Mouse (Mus musculus): Measurements from ENCODE around the gene Fbxw2.
A peak's percentile ranks its signal among the peaks of the same experiment; 100 is the strongest.
"Not testable (repeated sequence)": the region's sequence is repeated elsewhere in the genome, so short reads cannot be mapped to it uniquely, and the experiment has no call there.

The Fbxw2 gene

GRCm38 (mm10) chr2:34812706-34813105 lies 13.4 kb downstream of the Fbxw2 start:
- no peak for DNase-seq (ENCODE audit: inconsistent ontology term)

DNA sequence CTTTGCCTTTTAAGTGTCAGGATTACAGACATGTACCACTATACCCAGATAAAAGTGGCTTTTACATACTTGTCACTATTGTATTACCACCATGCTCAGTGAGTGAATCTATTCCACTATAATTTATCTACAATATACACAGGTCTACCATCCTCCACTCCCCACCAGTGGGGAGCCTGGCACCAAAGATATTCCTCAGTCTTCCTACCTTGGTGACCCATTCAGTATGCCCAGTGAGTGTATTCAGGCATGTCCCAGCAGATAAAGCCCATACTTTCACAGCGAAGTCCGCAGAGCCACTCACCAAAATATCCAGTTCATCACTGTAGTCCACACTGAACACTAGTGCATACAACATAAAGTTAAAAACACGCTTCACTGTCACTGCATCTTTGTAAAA lies 15.3 kb downstream of the Fbxw2 start:
- DNase-seq (ENCODE audit: inconsistent ontology term): no peak

GRCm38 (mm10) chr2:34809568-34809967 lies 16.5 kb downstream of the Fbxw2 start:
- DNase-seq (ENCODE audit: inconsistent ontology term): no peak

DNA sequence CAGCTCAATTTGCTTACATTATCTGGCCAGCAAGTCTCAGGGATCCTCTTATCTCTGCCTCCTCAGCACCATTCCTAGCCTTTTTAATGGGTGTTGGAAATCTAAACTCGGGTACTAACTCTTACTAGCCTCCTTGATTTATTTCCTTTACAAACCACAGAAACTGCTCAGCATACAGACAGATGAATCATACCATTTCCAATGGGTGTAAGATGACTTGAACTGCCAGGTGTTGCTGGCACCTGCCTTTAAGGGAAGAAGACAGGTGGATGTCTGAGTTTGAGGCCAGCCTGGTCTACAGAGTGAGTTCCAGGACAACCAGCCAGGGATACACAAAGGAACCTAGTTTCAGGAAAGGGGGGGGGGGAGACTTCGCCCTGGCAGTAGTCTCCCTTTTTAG lies 18.1 kb downstream of the Fbxw2 start:
- DNase-seq (ENCODE audit: inconsistent ontology term): no peak

- no peak for DNase-seq (ENCODE audit: inconsistent ontology term)
Measured at GRCm38 (mm10) chr2:34805364-34805950, 20.7 kb downstream of the Fbxw2 start.

DNA sequence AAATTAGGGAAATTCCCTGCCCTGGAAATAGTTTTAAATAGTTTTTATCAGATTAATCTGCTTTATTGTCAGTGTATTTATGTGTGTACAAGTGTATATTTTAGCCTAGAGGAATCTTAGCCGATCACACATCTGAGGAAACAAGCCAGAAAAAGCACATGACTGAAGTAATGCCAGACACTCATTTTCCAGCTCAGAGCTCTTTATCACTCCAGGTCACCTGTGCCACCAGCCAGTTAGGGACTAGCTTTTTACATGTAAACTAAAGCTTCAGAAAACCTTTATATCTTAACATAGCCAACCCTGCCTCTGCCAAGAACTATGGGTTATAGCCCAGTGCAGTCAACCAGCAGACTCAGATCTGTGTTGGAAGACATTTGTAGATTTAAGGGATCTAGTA lies 21.3 kb downstream of the Fbxw2 start:
- no peak for DNase-seq (ENCODE audit: inconsistent ontology term)

- no peak for DNase-seq (ENCODE audit: inconsistent ontology term)
Measured at GRCm38 (mm10) chr2:34804172-34804571, 21.9 kb downstream of the Fbxw2 start.

DNA sequence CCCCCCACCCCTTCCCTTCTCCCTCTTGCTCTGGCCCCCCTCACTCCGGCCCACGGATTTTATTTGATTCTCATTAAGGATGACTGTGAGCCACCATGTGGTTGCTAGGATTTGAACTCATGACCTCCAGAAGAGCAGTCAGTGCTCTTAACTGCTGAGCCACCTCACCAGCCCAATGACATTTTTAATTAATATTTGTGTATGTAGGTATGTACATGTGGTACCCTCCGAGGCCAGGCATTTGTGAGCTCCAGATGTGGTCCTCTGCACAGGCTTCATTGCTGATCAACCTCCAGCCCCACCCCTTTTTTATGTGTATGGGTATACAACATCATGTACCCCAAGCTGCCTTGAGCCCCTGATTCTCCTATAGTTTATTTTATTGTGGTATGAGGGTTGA lies 22.4 kb downstream of the Fbxw2 start:
- no peak for DNase-seq (ENCODE audit: inconsistent ontology term)

DNA sequence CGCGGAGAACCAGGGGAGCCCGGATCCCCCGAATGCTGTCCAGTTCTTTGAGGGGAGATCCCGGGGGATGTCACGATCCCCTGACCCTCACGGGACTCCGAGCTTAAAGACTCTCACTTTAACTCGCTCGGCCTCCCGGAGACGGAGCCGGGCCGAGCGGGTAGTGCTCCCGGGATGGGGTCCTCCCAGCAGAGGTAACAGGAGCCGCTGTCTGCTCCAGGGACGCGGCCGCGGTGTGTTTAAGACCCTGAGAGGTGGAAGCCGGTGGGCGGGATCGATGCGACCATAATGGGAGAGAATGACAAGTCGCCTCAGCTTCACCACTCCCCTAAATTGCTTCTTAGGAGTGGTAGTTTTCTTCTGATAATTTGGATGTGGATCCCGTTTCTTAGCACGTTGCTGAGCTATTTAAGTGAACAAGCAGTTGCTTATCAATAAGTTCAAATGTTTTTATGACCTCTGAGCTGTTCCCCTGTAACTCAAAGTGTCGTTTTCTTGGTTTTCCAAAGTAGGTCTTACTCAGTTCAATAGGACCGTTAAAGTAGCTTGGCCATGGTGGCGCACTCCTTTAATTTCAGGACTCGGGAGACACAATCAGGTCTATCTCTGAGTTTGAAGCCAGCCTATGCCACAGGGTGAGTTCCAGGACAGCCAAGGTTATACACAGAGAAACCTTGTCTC lies 23.4 kb downstream of the Fbxw2 start:
- DNase-seq (ENCODE audit: inconsistent ontology term): peak; percentile 43

DNA sequence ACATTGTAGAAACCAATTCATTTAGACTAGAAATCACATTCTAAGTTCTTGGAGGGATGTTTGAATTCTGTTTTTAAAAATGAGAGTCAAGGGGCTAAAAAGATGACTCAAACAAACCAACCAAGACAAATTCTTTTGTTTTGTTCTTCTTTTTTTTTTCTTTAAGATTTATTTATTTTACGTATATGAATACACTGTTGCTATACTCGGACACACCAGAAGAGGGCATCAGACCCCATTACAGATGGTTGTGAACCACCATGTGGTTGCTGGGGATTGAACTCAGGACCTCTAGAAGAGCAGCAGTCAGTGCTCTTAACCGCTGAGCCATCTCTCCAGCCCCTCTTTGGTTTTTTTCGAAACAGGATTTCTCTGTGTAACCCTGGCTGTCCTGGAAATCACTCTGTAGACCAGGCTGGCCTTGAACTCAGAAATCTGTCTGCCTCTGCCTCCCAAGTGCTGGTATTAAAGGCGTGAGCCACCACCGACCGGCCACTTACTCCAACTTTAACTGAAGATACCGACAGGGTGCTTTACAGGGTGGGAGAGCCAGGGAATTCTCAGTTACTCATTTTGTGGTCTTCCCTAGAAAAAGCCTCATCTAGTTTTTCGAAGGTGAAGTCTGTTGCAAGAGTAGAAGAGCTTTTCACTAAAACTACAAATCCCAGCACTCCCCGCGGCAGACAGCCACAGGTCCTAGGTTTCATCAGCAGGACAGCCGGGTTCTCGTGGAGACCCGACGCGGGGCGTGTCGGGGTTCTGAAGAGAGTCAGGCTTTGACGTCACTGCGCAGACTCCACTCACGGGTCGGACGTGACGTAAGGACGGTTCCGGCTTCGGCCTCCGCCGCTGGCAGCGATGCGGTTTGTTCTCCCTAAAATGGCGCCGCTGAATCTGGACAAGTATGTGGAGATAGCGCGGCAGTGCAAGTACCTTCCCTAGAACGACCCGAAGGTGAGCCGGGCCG lies 24.3 kb downstream of the Fbxw2 start:
- peak; percentile 98 for DNase-seq (ENCODE audit: inconsistent ontology term)

DNA sequence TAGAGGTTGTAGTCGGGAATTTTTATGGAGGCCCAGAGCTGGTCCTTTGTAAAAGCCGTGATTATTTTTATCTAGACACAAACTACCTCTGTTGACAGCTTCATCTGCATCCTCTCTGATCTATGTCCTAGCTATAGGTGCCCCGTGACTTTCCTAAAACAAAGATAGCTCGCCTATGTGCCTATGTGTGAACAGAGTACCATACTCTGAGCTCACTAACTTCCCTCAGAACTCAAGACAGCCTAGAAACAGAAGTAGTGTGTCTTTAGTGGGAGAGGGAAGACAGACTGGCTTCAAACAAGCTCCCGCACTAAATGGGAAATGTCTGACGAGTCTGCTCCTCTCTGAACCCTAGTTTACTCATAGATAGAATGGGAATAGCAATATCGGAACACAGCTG lies 25.7 kb downstream of the Fbxw2 start:
- DNase-seq (ENCODE audit: inconsistent ontology term): no peak

GRCm38 (mm10) chr2:34799357-34800256 lies 26.5 kb downstream of the Fbxw2 start, which contains the start of gene Rabepk:
TSS of gene Rabepk (minus strand) at chr2:34799912.
- peak; percentile 89 for DNase-seq (ENCODE audit: inconsistent ontology term)

DNA sequence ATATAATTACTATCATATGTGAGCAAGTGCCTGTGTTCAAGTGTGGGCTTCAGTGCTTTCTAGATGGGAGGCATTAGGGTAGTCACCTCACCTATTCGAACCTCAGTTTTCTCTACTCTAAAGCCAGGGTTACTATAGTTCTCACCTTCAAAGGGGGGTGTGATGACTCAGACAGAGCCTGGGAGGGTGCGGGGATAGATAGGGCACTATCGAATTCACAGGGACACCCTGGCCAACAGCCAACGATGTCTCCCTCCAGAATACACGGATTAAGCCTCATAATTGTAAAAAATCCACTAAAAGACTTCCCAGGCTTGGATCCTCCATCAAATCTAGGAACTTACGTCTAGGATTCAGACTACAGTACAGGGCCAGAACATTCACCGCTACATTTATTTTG lies 30.7 kb downstream of the Fbxw2 start:
- DNase-seq (ENCODE audit: inconsistent ontology term): no peak

DNA sequence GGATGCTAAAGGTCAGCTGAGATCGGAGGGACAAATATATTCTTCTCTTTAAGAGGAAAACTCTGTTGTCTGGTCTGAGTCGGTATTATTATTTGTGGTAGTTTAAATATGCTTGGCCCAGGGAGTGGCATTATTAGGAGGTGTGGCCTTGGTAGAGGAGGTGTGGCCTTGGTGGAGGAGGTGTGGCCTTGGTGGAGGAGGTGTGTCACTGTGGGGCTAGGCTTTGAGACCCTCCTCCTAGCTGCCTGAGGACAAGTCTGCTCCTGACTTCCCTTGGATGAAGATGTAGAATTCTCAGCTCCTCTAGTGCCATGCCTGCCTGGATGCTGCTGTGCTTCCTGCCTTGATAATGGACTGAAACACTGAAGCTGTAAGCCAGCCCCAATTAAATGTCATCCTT lies 31.6 kb downstream of the Fbxw2 start:
- no peak for DNase-seq (ENCODE audit: inconsistent ontology term)

DNA sequence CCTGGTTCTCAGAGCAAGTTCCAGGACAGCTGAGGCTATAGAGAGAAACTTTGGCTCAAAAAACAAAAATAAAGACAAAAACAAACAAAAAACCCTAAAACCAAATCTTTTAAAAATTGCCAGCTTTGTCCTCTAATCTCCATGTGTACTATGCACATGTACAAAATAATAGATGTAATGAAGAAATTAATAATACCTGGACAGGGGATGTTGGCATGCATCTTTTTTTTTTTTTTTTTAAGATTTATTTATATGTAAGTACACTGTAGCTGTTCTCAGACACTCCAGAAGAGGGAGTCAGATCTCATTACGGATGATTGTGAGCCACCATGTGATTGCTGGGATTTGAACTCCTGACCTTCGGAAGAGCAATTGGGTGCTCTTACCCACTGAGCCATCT lies 33.6 kb downstream of the Fbxw2 start:
- not testable (repeated sequence) for DNase-seq (ENCODE audit: inconsistent ontology term)

DNA sequence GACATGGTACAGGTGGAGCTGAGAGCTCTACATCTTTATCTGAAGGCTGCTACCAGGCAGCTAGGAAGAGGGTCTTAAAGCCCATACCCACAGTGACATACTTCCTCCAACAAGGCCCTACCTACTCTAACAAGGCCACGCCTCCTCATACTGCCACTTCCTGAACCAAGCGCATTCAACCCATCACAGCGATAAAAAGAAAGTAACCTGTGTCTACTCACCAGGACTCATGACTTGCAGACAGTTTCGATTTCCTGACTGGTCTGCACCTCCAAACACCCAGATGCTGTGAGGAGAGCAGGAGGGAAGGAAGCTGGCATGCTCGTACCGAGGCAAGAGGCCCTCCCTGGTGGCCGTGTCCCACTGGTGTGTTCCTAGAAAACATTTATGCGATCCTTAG lies 35.8 kb downstream of the Fbxw2 start:
- no peak for DNase-seq (ENCODE audit: inconsistent ontology term)

DNA sequence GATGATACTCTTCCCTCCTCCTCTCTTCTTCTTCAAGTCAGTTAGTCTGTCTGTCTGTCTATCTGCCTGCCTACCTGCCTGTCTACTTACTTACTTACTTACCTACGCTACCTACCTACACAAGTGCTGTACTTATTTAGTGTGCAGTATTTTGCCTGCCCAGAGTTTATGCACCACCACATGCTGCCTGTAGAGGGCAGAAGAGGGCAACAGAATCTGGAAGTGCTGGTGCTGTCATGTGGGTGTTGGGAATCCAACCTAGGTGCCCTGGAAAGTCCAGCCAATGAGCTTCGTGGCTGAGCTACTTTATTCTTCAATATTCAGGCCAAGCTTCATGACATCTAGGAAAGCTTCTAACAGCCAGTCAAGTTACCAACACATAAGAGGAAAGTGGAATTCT lies 42.0 kb downstream of the Fbxw2 start:
- no peak for DNase-seq (ENCODE audit: inconsistent ontology term)

DNA sequence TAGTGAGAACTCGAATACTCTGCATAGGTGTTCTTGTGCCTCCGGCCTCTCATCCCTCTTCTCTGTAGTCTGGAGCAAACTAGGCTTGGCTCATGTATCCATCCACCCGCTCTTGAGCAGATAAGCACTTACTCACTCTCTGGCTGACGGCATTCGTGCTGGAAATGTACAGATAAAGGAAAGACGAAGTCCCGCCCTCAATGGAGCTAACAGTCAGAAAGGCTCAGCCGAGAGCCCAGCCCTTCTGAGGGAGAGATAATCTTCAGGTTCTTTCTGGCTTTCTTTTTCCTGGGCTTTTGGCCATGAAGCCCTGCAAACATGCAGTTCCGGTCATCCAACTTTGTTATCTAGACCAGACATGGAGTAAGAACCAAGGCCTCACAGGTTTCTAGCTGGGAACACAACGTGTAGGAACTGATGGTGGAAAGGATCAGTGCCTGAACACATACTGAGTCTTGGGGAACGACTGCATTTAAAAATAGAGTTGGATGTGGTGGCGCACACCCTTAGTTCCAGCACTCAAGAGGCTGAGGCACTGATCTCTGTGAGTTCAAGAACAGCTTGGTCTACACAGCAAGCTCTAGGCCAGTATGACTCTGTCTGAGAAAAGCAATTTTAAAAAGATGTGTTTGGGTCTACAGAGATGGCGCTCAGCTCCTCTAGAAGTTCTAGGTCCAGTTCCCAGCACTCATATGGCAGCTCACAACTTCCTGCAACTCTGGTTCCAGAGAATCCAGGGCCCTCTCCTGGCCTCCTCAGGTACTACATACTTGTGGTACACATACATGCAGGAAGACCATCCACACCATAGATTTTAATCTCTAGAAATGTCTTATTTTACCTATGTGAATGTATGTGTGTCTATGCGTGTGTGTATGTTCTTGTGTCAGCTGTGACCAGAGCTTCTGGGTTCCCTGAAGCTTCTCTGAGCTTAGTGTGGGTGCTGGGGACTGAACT lies 42.8 kb downstream of the Fbxw2 start:
- no peak for DNase-seq (ENCODE audit: inconsistent ontology term)

- no peak for DNase-seq (ENCODE audit: inconsistent ontology term)
Measured at GRCm38 (mm10) chr2:34777237-34777868, 48.8 kb downstream of the Fbxw2 start.

DNA sequence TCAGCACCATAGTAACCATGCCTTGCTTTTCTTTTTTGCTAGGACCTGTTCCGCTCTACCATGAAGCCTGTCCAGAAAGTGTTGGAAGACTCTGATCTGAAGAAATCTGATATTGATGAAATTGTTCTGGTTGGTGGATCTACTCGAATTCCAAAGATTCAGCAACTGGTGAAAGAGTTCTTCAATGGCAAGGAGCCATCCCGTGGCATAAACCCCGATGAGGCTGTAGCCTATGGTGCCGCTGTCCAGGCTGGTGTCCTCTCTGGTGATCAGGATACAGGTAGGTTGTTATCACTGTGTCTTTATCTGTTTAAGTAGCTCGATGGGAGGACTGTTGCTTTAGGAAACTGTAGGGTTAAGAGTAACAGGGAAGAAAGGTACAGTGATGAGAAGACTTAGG lies 51.6 kb downstream of the Fbxw2 start:
- DNase-seq (ENCODE audit: inconsistent ontology term): no peak
